20 mouse cellular contexts compared by ENCODE assay signal in the genomic region with DNA sequence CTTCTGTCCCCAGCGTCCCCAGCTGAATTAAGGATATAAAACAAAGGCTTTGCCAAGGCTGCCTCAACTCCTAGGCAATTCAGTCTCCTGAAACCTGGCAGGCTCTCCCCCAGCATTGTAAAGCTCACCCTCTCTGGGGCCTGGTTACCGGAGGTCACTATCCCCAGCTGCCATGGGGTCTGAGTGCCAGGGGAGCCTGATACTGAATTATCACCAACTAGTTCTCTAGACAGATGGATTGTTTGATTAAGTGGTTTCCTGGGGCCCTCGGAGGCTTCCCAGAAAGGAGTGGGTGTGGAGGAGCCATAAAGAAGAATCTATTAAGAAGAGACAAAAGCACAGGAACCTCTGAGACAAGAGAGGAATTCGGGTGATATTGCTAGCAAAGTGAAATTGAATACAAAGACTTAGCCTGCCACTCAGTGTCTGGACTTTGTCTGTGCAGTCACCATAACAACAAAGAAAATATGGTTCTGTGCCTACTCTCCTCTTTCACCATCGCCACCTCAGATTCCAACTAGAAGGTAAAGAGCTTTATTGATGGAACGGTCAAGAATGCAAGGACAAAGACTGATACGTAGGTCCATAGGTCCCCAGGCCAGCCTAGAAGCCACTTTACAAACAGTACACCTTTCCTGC. TPM values are rescaled to one million over a fixed set of nuclear protein-coding genes. Genes with fewer than 3 reads are reported as not detected.
A peak's percentile ranks its signal among the peaks of the same experiment; 100 is the strongest.
DNase-seq lines count a peak whose midpoint lies in the region; ATAC-seq and TF ChIP-seq lines count a peak whose summit lies in the region.
"Had no signal": no experiment of that assay in that cellular context is flagged by ENCODE, and none has a peak within 500 bp of the region (broad histone marks: within the 10 kb centered on the region; RNA-seq: fewer than 3 reads in every experiment).

No protein-coding gene starts in this region.

- no peak overlapping the region for H3K4me3 ChIP-seq in hindbrain, postnatal 0 days (ENCODE audit: low read length)
- no peak overlapping the region for H3K4me3 ChIP-seq in hindbrain, embryonic 13.5 days
- no peak overlapping the region for H3K4me3 ChIP-seq in neural tube, embryonic 14.5 days (ENCODE audit: low read depth, low read length)
- no peak overlapping the region for H3K4me3 ChIP-seq in liver, embryonic 11.5 days (ENCODE audit: low read depth, low read length)
- H3K4me3 ChIP-seq: embryonic facial prominence, embryonic 15.5 days; forebrain, embryonic 13.5 days; intestine, embryonic 15.5 days; kidney, embryonic 15.5 days; midbrain, embryonic 12.5 days; neural tube, embryonic 12.5 days; stomach, embryonic 15.5 days had no signal

- H3K36me3 ChIP-seq in hindbrain, postnatal 0 days (ENCODE audit: insufficient read depth, low read length): no peaks in the 10 kb centered on the region
- H3K36me3 ChIP-seq in hindbrain, embryonic 13.5 days: no peaks in the 10 kb centered on the region
- no peaks in the 10 kb centered on the region for H3K36me3 ChIP-seq in neural tube, embryonic 14.5 days (ENCODE audit: control insufficient read depth, insufficient read depth, low read length)
- no peaks in the 10 kb centered on the region for H3K36me3 ChIP-seq in liver, embryonic 11.5 days (ENCODE audit: control insufficient read depth, insufficient read depth, low read length)
- H3K36me3 ChIP-seq: embryonic facial prominence, embryonic 15.5 days; intestine, embryonic 15.5 days; kidney, embryonic 15.5 days; midbrain, embryonic 12.5 days; neural tube, embryonic 12.5 days; stomach, embryonic 15.5 days had no signal

- no peak overlapping the region for H3K27ac ChIP-seq in hindbrain, postnatal 0 days
- no peak overlapping the region for H3K27ac ChIP-seq in hindbrain, embryonic 13.5 days
- H3K27ac ChIP-seq in neural tube, embryonic 14.5 days (ENCODE audit: low read depth, low read length): no peak overlapping the region
- no peak overlapping the region for H3K27ac ChIP-seq in liver, embryonic 11.5 days (ENCODE audit: low read depth, low read length)
- H3K27ac ChIP-seq: embryonic facial prominence, embryonic 15.5 days; forebrain, embryonic 13.5 days; intestine, embryonic 15.5 days; kidney, embryonic 15.5 days; midbrain, embryonic 12.5 days; neural tube, embryonic 12.5 days; stomach, embryonic 15.5 days had no signal

- H3K9me3 ChIP-seq in hindbrain, postnatal 0 days (ENCODE audit: low read length): no peaks in the 10 kb centered on the region
- H3K9me3 ChIP-seq in hindbrain, embryonic 13.5 days: no peaks in the 10 kb centered on the region
- no peaks in the 10 kb centered on the region for H3K9me3 ChIP-seq in neural tube, embryonic 14.5 days (ENCODE audit: control insufficient read depth, low read length)
- H3K9me3 ChIP-seq in liver, embryonic 11.5 days (ENCODE audit: control insufficient read depth, low read length): no peaks in the 10 kb centered on the region
- H3K9me3 ChIP-seq: embryonic facial prominence, embryonic 15.5 days; forebrain, embryonic 13.5 days; intestine, embryonic 15.5 days; kidney, embryonic 15.5 days; midbrain, embryonic 12.5 days; neural tube, embryonic 12.5 days; stomach, embryonic 15.5 days had no signal

- ATAC-seq in hindbrain, postnatal 0 days: no peak
- no peak for ATAC-seq in hindbrain, embryonic 13.5 days (ENCODE audit: low FRiP score)
- peak; percentile 57; the same call in 1 of the 2 replicates for ATAC-seq in neural tube, embryonic 14.5 days (ENCODE audit: low read depth)
- ATAC-seq in liver, embryonic 11.5 days (replicated peaks; ENCODE audit: low FRiP score): peak; percentile 67
- no peak for ATAC-seq in megakaryocyte, adult 5-6 weeks (ENCODE audit: poor library complexity, severe bottlenecking)
- no peak for ATAC-seq in frontal cortex, adult (ENCODE audit: low TSS enrichment)
- ATAC-seq: forebrain, embryonic 13.5 days; intestine, embryonic 15.5 days had no signal

- WGBS in hindbrain, postnatal 0 days: 55% methylated on average over 7 of the region's 7 CpGs
- 42% methylated on average over 7 of the region's 7 CpGs for WGBS in hindbrain, embryonic 13.5 days
- WGBS in neural tube, embryonic 14.5 days: 34% methylated on average over 7 of the region's 7 CpGs
- 68% methylated on average over 7 of the region's 7 CpGs for WGBS in liver, embryonic 11.5 days

- no peaks in the 10 kb centered on the region; the same call in 1 of the 2 replicates for H3K27me3 ChIP-seq in hindbrain, postnatal 0 days (ENCODE audit: insufficient read depth, low read length)
- H3K27me3 ChIP-seq in hindbrain, embryonic 13.5 days: peaks cover 4% of the 10 kb centered on the region; the same call in 1 of the 2 replicates
- no peaks in the 10 kb centered on the region for H3K27me3 ChIP-seq in neural tube, embryonic 14.5 days (ENCODE audit: control insufficient read depth, insufficient read depth, low read length)
- H3K27me3 ChIP-seq in liver, embryonic 11.5 days (replicated peaks; ENCODE audit: control insufficient read depth, insufficient read depth, low read length): peaks cover 12% of the 10 kb centered on the region
- H3K27me3 ChIP-seq: embryonic facial prominence, embryonic 15.5 days; forebrain, embryonic 13.5 days; stomach, embryonic 15.5 days had no signal

- no peak overlapping the region for H3K9ac ChIP-seq in hindbrain, postnatal 0 days (replicated peaks; ENCODE audit: low read length)
- no peak overlapping the region for H3K9ac ChIP-seq in hindbrain, embryonic 13.5 days
- H3K9ac ChIP-seq in neural tube, embryonic 14.5 days (replicated peaks; ENCODE audit: low read depth, low read length): no peak overlapping the region
- no peak overlapping the region for H3K9ac ChIP-seq in liver, embryonic 11.5 days (ENCODE audit: low read depth, low read length)
- H3K9ac ChIP-seq: embryonic facial prominence, embryonic 15.5 days; forebrain, embryonic 13.5 days; intestine, embryonic 15.5 days; kidney, embryonic 15.5 days; midbrain, embryonic 12.5 days; neural tube, embryonic 12.5 days; stomach, embryonic 15.5 days had no signal

- H3K4me1 ChIP-seq in hindbrain, postnatal 0 days (ENCODE audit: insufficient read depth, low read length): no peaks in the 10 kb centered on the region
- peaks cover 4% of the 10 kb centered on the region; the same call in 1 of the 2 replicates for H3K4me1 ChIP-seq in hindbrain, embryonic 13.5 days (replicated peaks)
- no peaks in the 10 kb centered on the region for H3K4me1 ChIP-seq in neural tube, embryonic 14.5 days (ENCODE audit: control insufficient read depth, insufficient read depth, low read length)
- no peaks in the 10 kb centered on the region for H3K4me1 ChIP-seq in liver, embryonic 11.5 days (replicated peaks; ENCODE audit: control insufficient read depth, insufficient read depth, low read length)
- H3K4me1 ChIP-seq: embryonic facial prominence, embryonic 15.5 days; forebrain, embryonic 13.5 days; intestine, embryonic 15.5 days; kidney, embryonic 15.5 days; midbrain, embryonic 12.5 days; neural tube, embryonic 12.5 days; stomach, embryonic 15.5 days had no signal

- H3K4me2 ChIP-seq in hindbrain, postnatal 0 days (ENCODE audit: low read depth, low read length): no peak overlapping the region
- H3K4me2 ChIP-seq in hindbrain, embryonic 13.5 days: no peak overlapping the region
- no peak overlapping the region for H3K4me2 ChIP-seq in neural tube, embryonic 14.5 days (ENCODE audit: low read depth, low read length)
- no peak overlapping the region for H3K4me2 ChIP-seq in liver, embryonic 11.5 days
- H3K4me2 ChIP-seq: embryonic facial prominence, embryonic 15.5 days; forebrain, embryonic 13.5 days; intestine, embryonic 15.5 days; kidney, embryonic 15.5 days; midbrain, embryonic 12.5 days; neural tube, embryonic 12.5 days; stomach, embryonic 15.5 days had no signal

- peak; percentile 34 for TF ChIP-seq CTCF in hindbrain, postnatal 0 days (IDR thresholded peaks at IDR 0.05; ENCODE audit: low read depth)

- peak; percentile 24 for DNase-seq in hindbrain, postnatal 0 days (ENCODE audit: low spot score)
- no peak for DNase-seq in neural tube, embryonic 10.5 days (ENCODE audit: extremely low spot score, low spot score)
- DNase-seq in liver, embryonic 11.5 days (ENCODE audit: low spot score): no peak
- DNase-seq: cerebellum, adult 11-12 months had no signal

RNA-seq across cellular contexts. Expression of gene Otud6a, which starts 34.5 kb away (rescaled TPM):
- total RNA-seq in hindbrain, postnatal 0 days (2014; rRNA removed): not detected in 2 replicates
- not detected in 2 replicates for polyA plus RNA-seq in hindbrain, postnatal 0 days (2015; fragmentation: Nextera tagmentation; extraction: Ambion mirVana)
- not detected in 2 replicates for polyA plus RNA-seq in hindbrain, embryonic 13.5 days (2015; fragmentation: Nextera tagmentation; extraction: Ambion mirVana)
- not detected in 2 replicates for polyA plus RNA-seq in neural tube, embryonic 14.5 days (2014; fragmentation: Nextera tagmentation; extraction: Ambion mirVana)
- not detected in 2 replicates for polyA plus RNA-seq in liver, embryonic 11.5 days (2014; fragmentation: Nextera tagmentation; extraction: Ambion mirVana)
- total RNA-seq in megakaryocyte, adult 5-6 weeks (2015): not detected in 2 replicates
- not detected in 2 replicates for total RNA-seq in megakaryocyte, adult 5-6 weeks (2017)
- total RNA-seq: adrenal gland, postnatal 36 days; gastrocnemius, adult 8-10 months; heart, postnatal 14 days; layer of hippocampus, adult 8-10 months had no signal
- polyA plus RNA-seq: embryonic facial prominence, embryonic 15.5 days; forebrain, embryonic 13.5 days; intestine, embryonic 15.5 days; kidney, embryonic 15.5 days; limb, embryonic 14.5 days; midbrain, embryonic 12.5 days; neural tube, embryonic 12.5 days; stomach, embryonic 15.5 days had no signal

RNA-seq across cellular contexts. Expression of gene Awat2, which starts 48.2 kb away (rescaled TPM):
- total RNA-seq in hindbrain, postnatal 0 days (2014; rRNA removed): 0.26 and 0.36 TPM in 2 replicates
- polyA plus RNA-seq in hindbrain, postnatal 0 days (2015; fragmentation: Nextera tagmentation; extraction: Ambion mirVana): 0.09 and 0.15 TPM in 2 replicates
- polyA plus RNA-seq in hindbrain, embryonic 13.5 days (2015; fragmentation: Nextera tagmentation; extraction: Ambion mirVana): 0.10 and 0.23 TPM in 2 replicates
- not detected in 2 replicates for polyA plus RNA-seq in neural tube, embryonic 14.5 days (2014; fragmentation: Nextera tagmentation; extraction: Ambion mirVana)
- 0.44 and 0.77 TPM in 2 replicates for polyA plus RNA-seq in liver, embryonic 11.5 days (2014; fragmentation: Nextera tagmentation; extraction: Ambion mirVana)
- 0.45 TPM in 1 of 2 replicates, not detected in the other for total RNA-seq in megakaryocyte, adult 5-6 weeks (2015)
- total RNA-seq in megakaryocyte, adult 5-6 weeks (2017): 0.16 and 0.70 TPM in 2 replicates
- total RNA-seq: layer of hippocampus, adult 8-10 months had no signal

Comparison
In these comparisons a context has a peak if more than half of its experiments do, and no peak if none do; other contexts are left out.
1. ATAC-seq: peak in neural tube, embryonic 14.5 days (single experiment) and liver, embryonic 11.5 days (single experiment); none in hindbrain, postnatal 0 days (single experiment), hindbrain, embryonic 13.5 days (single experiment), megakaryocyte, adult 5-6 weeks (single experiment) and frontal cortex, adult (single experiment).